Mouse (Mus musculus): ENCODE data around the gene Pcdh15.

DNA sequence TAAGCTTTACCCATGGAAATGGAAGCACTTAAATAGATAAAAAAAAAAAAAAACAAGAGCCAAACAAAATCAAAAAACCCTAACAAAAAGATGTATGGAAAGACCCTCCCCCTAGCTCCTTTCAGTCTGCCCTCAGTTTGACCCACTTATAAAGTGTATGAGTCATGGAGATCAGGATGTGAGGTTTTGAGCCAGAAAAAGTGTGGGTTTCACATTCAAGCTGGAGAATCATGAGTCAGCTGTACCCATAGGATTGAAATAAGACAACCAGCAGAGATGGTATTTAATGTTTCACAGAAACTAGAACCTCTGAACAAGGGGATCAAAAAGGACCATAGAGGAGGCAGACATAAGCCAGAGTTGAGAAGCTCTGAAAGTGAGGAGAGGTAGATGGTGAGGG, 1048.8 kb downstream of the Pcdh15 start:
- no peak for TF ChIP-seq POLR2A (IDR thresholded peaks at IDR 0.05; ENCODE audit: insufficient read length, low read depth)
- no peak for TF ChIP-seq E2F4 (IDR thresholded peaks at IDR 0.05; ENCODE audit: insufficient read depth)
- no peak for TF ChIP-seq MYOD1 (IDR thresholded peaks at IDR 0.05; ENCODE audit: control insufficient read depth in 1 of 3, insufficient read length in 2 of 3, low read depth in 2 of 3)
- no peak for TF ChIP-seq TCF12 (IDR thresholded peaks at IDR 0.05; ENCODE audit: insufficient read depth, poor library complexity, severe bottlenecking)
- no peak for TF ChIP-seq POLR2AphosphoS2 (IDR thresholded peaks at IDR 0.05; ENCODE audit: insufficient read length, low read depth)
- no peak for TF ChIP-seq MAX (IDR thresholded peaks at IDR 0.05; ENCODE audit: low read depth)
- no peak for TF ChIP-seq USF1 (IDR thresholded peaks at IDR 0.05; ENCODE audit: low read depth)
- no peak for TF ChIP-seq MYOG (IDR thresholded peaks at IDR 0.05; ENCODE audit: control insufficient read depth in 1 of 3, insufficient read depth in 1 of 3, insufficient read length in 2 of 3, low read depth in 2 of 3)
- no peak for TF ChIP-seq CEBPB (IDR thresholded peaks at IDR 0.05; ENCODE audit: insufficient read depth, poor library complexity, severe bottlenecking)
- no peak for TF ChIP-seq REST (IDR thresholded peaks at IDR 0.05; ENCODE audit: insufficient read depth, insufficient read length)
